Mouse (Mus musculus): ENCODE measurements at regions not wholly inside any gene's neighbourhood (a gene's known extent, or its start where the extent isn't known, plus 50 kb on each side); places are given as distances from the start of the nearest gene placed in this dataset.

DNA sequence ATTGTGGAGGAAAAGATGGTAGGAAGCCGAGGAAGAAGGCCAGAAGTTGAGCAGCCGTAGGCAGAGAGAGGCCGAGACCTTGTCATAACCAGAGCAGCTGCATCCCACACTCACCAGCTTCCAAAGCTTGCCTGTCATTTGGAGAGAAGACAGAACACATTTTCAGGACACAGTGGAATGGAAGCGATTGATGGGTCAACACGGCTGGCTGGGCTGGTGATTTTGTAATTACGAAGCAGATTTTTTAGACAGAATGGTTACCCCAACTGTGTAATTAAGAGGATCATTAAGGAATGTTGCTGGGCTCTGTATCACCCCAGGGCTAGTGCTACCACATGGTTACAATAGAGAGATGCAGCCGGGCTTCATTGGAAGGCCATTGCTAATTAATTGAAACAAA is 76.8 kb upstream of the Chchd3 start:
- TF ChIP-seq CTCF (IDR thresholded peaks at IDR 0.05; ENCODE audit: low read depth) (no peak), EP300 (IDR thresholded peaks at IDR 0.05; ENCODE audit: low read depth) (no peak)
